Mouse (Mus musculus) lung, embryonic 14.5 days (tissue): ENCODE results near the gene Eng. TPM values are rescaled to one million over a fixed set of nuclear protein-coding genes. Genes with fewer than 3 reads are reported as not detected.

Source experiments
- ATAC-seq: fragments of 200-750 bp; cut with Nextera tagmentation; 2 replicates; pipeline ENCODE4 v1.8.0; 2017; ENCODE audit warnings: mild to moderate bottlenecking, moderate TSS enrichment, moderate library complexity; ENCODE audit not compliant: insufficient read depth
- DNase-seq: peaks from one replicate; pipeline ENCODE4 v3.0.0-alpha.2; 2015
- H3K27ac ChIP-seq: fragments of 300-500 bp; sonication (generic); 2 replicates; pipeline ENCODE4 v1.5.1; 2014; ENCODE audit warnings: low read depth, mild to moderate bottlenecking, moderate library complexity
- H3K27me3 ChIP-seq: fragments of 300-500 bp; sonication (generic); 2 replicates; pipeline ENCODE4 v1.6.1; 2014; ENCODE audit warnings: low read length, control low read depth; ENCODE audit not compliant: insufficient read depth
- H3K36me3 ChIP-seq: fragments of 300-500 bp; sonication (generic); 2 replicates; pipeline ENCODE4 v1.6.1; 2014; ENCODE audit warnings: control low read depth; ENCODE audit not compliant: insufficient read depth
- H3K4me1 ChIP-seq: fragments of 300-500 bp; sonication (generic); 2 replicates; pipeline ENCODE4 v1.6.1; 2014; ENCODE audit warnings: antibody characterized with exemption, control low read depth; ENCODE audit not compliant: insufficient read depth
- H3K4me2 ChIP-seq: fragments of 300-500 bp; sonication (generic); 2 replicates; pipeline ENCODE4 v1.6.1; 2014; ENCODE audit warnings: mild to moderate bottlenecking
- H3K4me3 ChIP-seq: fragments of 300-500 bp; sonication (generic); 2 replicates; pipeline ENCODE4 v1.5.1; 2014; ENCODE audit warnings: low read depth, low read length
- H3K9ac ChIP-seq: fragments of 300-500 bp; sonication (generic); 2 replicates; pipeline ENCODE4 v1.6.1; 2014
- H3K9me3 ChIP-seq: fragments of 300-500 bp; sonication (generic); 2 replicates; pipeline ENCODE4 v1.6.1; 2016; ENCODE audit warnings: low read depth, low read length, control low read depth
- CTCF ChIP-seq: IDR thresholded peaks from 2 replicates; pipeline ENCODE4 v1.5.1; 2016; ENCODE audit warnings: antibody characterized with exemption, low read depth
- WGBS: fragments of 180-500 bp; shearing (Covaris S2); extraction: QIAGEN DNeasy Blood & Tissue Kit; methylation state at CpG from one replicate; pipeline ENCODE4 v1.1.7; 2014; 5-methylcytosine and 5-hydroxymethylcytosine counted together
- polyA plus RNA-seq: library from polyadenylated mRNA; unstranded; fragments of >200 nt; fragmentation: Nextera tagmentation; extraction: Ambion mirVana; gene quantifications from 2 replicates; pipeline ENCODE4 v1.2.1, GENCODE M21; 2014

The Eng gene
- polyA plus RNA-seq, 1 experiment from 2014 or later, result 98.5 TPM

DNA sequence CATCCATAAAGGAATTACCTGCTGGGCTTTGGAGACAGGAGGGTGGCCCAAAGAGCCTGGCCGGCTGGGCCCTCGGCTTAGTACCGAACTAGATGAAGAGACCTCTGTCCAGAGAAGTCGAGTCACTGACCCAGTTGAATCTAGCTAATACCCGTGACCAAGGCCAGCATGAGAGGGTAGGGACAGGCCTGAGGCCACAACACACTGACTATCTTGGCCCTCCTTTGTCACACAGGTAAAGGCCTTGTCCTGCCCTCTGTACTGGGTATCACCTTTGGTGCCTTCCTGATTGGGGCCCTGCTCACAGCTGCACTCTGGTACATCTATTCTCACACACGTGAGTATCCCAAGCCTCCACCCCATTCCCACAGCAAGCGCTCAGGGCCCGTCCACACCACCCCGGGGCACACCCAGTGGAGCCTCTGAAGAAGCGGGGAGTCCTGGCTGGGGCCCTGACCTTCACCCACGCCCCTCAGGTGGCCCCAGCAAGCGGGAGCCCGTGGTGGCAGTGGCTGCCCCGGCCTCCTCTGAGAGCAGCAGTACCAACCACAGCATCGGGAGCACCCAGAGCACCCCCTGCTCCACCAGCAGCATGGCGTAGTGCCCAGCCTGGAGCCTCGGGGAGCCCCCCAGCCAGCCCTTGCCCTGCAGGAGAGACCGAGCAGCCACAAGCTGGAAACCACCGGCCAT is 34.7 kb downstream of the Eng start:
- WGBS, result 86% methylated on average over 19 of the region's 19 CpGs
- Histone ChIP-seq H3K4me1 (no peaks in the 10 kb centered on the region), H3K27ac (0 out of 2 replicates have a peak overlapping the region, but pooled peaks have one; percentile 18), H3K27me3 (no peaks in the 10 kb centered on the region), H3K4me3 (no peak overlapping the region), H3K9me3 (peaks cover 2% of the 10 kb centered on the region), H3K9ac (no peak overlapping the region), H3K4me2 (no peak overlapping the region), H3K36me3 (peaks cover 78% of the 10 kb centered on the region)
- DNase-seq, result no peak
- ATAC-seq, result no peak
- no peak for TF ChIP-seq CTCF

DNA sequence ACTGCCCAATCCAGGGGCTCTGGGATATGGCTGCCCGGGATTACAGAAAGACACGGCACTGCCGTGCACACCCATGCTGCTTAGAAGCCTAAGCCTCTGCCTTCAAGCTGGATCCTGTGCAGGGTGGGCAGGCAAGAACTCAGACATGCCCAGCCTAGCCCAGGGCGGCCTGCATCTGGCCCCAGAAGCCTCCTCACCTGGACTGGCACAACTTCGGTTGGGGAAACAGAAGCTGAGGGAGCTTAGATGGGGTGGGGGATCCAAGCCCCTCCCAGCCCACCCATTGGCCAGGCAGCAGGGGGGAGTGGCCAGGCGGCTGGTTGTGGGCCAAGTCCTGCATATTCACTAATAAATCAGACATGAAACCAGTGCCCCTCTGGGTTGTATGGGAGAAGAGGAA is 35.4 kb downstream of the Eng start:
- H3K4me2 ChIP-seq, result no peak overlapping the region
- TF ChIP-seq CTCF, result no peak
- H3K27me3 ChIP-seq, result no peaks in the 10 kb centered on the region
- no peaks in the 10 kb centered on the region for H3K9me3 ChIP-seq
- no peak overlapping the region for H3K9ac ChIP-seq
- ATAC-seq (peak; percentile 36; the same call in 1 of the 2 replicates), DNase-seq (peak; percentile 42)
- H3K36me3 ChIP-seq, result peaks cover 83% of the 10 kb centered on the region
- H3K4me3 ChIP-seq, result no peak overlapping the region
- 0 out of 2 replicates have a peak overlapping the region, but pooled peaks have one; percentile 18 for H3K27ac ChIP-seq
- WGBS, result 63% methylated on average over 6 of the region's 6 CpGs
- H3K4me1 ChIP-seq, result no peaks in the 10 kb centered on the region

DNA sequence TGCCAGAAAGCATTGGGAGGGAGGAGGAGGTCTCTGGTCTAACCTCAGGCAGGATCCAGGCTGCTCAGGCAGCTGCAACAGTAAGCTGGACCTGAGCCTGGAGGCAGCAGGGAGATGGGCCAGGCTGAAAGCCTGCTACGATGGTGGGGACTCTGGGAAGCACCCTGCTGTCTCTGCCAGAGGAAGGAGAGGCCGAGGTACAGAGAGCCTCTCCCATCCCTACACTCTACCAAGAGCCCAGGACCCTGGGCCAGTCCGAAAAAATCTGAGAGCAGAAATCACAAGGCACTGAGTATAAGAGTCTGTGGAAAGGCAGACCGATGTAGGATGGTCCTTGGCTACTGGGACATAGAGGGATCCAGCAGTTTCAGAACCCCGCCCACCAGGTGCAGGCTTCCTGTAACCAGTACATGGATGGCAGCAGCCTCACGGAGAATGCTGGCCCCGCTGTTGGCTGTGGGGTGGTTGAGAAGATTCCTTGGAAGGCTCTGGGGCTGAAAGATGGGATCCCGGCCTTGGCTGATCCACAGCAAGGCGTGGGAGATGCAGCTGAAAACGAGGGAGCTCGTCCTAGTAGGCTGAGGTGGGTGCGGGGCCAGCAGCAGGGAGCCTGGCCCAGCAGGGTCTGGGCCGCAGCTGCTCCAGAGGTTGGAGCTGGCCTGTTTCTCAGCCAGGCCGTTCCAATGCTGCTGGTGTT is 36.5 kb downstream of the Eng start:
- WGBS, result 76% methylated on average over 14 of the region's 14 CpGs
- Histone ChIP-seq H3K27ac (no peak overlapping the region), H3K27me3 (no peaks in the 10 kb centered on the region), H3K4me2 (no peak overlapping the region), H3K9me3 (no peaks in the 10 kb centered on the region), H3K36me3 (peaks cover 89% of the 10 kb centered on the region), H3K9ac (no peak overlapping the region), H3K4me3 (no peak overlapping the region), H3K4me1 (no peaks in the 10 kb centered on the region)
- DNase-seq, result no peak
- no peak for ATAC-seq
- TF ChIP-seq CTCF, result no peak

DNA sequence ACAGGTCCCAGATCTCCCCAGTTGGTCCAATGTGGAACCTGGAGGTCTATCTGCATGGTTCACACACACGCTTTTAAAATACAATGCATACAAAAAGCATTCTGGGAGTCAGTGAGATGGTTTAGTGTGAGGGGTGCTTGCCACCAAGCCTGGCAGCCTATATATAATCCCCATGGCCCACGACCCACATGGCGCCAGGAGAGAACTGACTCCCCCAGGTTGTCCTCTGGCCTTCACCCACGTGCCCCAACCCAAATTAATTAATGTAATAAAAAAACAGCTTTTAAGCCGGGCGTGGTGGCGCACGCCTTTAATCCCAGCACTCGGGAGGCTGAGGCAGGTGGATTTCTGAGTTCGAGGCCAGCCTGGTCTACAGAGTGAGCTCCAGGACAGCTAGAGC is 37.3 kb downstream of the Eng start:
- no peak overlapping the region for H3K4me3 ChIP-seq
- H3K4me1 ChIP-seq, result no peaks in the 10 kb centered on the region
- no peak overlapping the region for H3K9ac ChIP-seq
- TF ChIP-seq CTCF, result no peak
- no peaks in the 10 kb centered on the region for H3K9me3 ChIP-seq
- no peak overlapping the region for H3K4me2 ChIP-seq
- no peak overlapping the region for H3K27ac ChIP-seq
- no peaks in the 10 kb centered on the region for H3K27me3 ChIP-seq
- peaks cover 87% of the 10 kb centered on the region for H3K36me3 ChIP-seq
- DNase-seq, result no peak
- ATAC-seq, result no peak
- WGBS, result 89% methylated on average over 10 of the region's 10 CpGs

DNA sequence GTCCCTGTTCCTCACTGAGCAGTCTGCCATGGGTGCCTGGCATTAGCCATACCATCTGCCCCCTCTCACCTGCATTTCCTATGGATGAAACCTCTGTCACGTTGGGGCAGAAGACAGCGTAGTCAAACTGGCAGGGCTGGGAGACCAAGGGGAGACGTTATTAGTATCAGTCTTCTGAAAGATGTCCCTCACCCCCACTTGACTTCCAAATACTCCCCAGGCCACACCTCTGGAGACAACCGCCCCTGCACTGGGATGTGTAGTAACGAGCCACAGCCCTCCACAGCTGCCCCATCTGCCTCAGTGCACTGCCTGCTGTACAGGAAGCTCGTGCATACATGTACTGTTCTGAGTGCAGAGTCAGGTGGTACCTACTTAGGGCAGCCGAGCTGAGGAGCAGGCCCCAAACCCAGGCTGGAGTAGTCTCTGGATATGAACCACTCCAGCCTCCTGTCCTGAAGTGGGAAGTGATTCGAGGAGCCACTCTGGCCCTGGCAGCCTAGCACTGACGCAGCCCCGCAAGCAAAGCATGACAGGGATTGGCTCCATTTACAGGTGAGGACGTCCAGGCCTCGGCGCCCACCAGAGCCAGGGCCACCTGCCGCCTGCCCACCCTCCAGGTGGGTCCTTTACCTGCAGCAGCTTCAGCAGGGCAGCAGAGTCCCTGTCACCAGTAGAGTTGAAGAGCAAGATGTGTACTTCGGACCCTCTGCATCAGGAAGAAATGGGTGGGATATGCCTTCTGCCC is 38.5 kb downstream of the Eng start:
- DNase-seq, result no peak
- no peaks in the 10 kb centered on the region for H3K4me1 ChIP-seq
- no peak overlapping the region for H3K9ac ChIP-seq
- no peak for ATAC-seq
- H3K27ac ChIP-seq, result no peak overlapping the region
- no peaks in the 10 kb centered on the region for H3K9me3 ChIP-seq
- WGBS, result 85% methylated on average over 15 of the region's 15 CpGs
- no peaks in the 10 kb centered on the region for H3K27me3 ChIP-seq
- H3K4me2 ChIP-seq, result no peak overlapping the region
- H3K36me3 ChIP-seq, result peaks cover 75% of the 10 kb centered on the region
- no peak overlapping the region for H3K4me3 ChIP-seq
- TF ChIP-seq CTCF, result no peak

DNA sequence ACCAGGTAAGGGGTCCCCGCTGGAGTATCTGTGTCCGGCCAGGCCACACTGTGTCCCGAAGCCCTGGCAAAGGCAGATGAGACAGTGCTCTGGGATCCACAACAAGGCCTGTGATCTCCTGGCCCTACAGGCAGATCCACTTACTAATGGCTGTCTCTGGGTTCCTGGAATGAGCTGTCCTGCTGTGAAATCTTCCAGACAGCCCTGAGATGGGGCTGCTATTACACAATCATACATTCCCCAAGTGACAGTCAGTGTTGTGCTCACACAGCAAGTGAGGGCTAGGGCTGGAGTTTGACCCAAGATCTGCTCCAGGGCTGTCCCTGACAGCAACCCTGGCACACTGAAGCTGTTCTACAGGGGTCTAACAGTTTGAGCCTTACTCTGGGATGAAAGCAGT is 39.4 kb downstream of the Eng start:
- 94% methylated on average over 3 of the region's 3 CpGs for WGBS
- H3K4me1 ChIP-seq, result no peaks in the 10 kb centered on the region
- DNase-seq (no peak), ATAC-seq (no peak)
- H3K4me2 ChIP-seq, result no peak overlapping the region
- H3K27ac ChIP-seq, result no peak overlapping the region
- no peak for TF ChIP-seq CTCF
- no peaks in the 10 kb centered on the region for H3K27me3 ChIP-seq
- no peaks in the 10 kb centered on the region for H3K9me3 ChIP-seq
- no peak overlapping the region for H3K4me3 ChIP-seq
- H3K36me3 ChIP-seq, result peaks cover 71% of the 10 kb centered on the region
- H3K9ac ChIP-seq, result no peak overlapping the region

DNA sequence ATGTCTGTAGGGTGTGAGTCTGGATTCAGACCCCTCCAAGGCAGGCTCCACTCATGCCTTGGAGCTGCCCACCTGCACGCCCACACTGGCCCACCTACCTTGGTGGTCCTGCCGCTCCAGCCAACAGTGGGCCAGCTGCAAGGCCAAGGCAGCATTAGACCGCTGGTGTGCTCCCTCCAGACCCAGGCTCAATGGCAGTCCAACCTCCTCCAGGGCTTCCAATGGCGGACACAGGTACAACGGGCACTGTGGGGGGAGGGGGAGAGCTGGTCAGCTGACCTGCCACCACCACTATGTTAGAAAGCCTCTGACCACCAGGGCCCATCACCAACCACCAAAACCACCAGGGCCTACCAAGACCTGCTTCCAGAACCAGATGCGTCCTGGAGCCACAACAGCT is 40.2 kb downstream of the Eng start:
- H3K4me3 ChIP-seq, result no peak overlapping the region
- TF ChIP-seq CTCF, result no peak
- DNase-seq (no peak), ATAC-seq (no peak)
- H3K27me3 ChIP-seq, result no peaks in the 10 kb centered on the region
- 96% methylated on average over 6 of the region's 6 CpGs for WGBS
- H3K4me2 ChIP-seq, result no peak overlapping the region
- no peak overlapping the region for H3K9ac ChIP-seq
- H3K36me3 ChIP-seq, result peaks cover 65% of the 10 kb centered on the region
- no peaks in the 10 kb centered on the region for H3K4me1 ChIP-seq
- H3K9me3 ChIP-seq, result no peaks in the 10 kb centered on the region
- no peak overlapping the region for H3K27ac ChIP-seq
